Mouse (Mus musculus): ENCODE results near the gene Rbm20. TPM values are rescaled to one million over a fixed set of nuclear protein-coding genes. Genes with fewer than 3 reads are reported as not detected.

Gene Rbm20
- total RNA-seq, 1 experiment, result 2.5 TPM

GRCm38 (mm10) chr19:53712297-53713025 is 35.4 kb downstream of the Rbm20 start:
- TF ChIP-seq ZNF384 (IDR thresholded peaks at IDR 0.05; ENCODE audit: low read depth, low read length) (no peak), ZC3H11A (IDR thresholded peaks at IDR 0.05; ENCODE audit: borderline replicate concordance, low read depth, low read length) (no peak), CHD2 (IDR thresholded peaks at IDR 0.05; ENCODE audit: low read depth, low read length) (no peak), MAFK (IDR thresholded peaks at IDR 0.05; ENCODE audit: insufficient read depth, low read depth, low read length) (no peak), HCFC1 (IDR thresholded peaks at IDR 0.05; ENCODE audit: borderline replicate concordance, insufficient read depth, low read length) (no peak)
- in situ Hi-C loops (cut with MboI; ENCODE audit: low sequenced_read_pairs in 2 of 2, unreplicated experiment in 2 of 2), result no loop called here
- Histone ChIP-seq H3K36me3 (ENCODE audit: control insufficient read depth, insufficient read depth, low read length, poor library complexity, severe bottlenecking) (no peaks in the 10 kb centered on the region), H3K27ac (ENCODE audit: insufficient read depth, low read depth, low read length, poor library complexity, severe bottlenecking) (no peak overlapping the region), H3K4me1 (ENCODE audit: control insufficient read depth in 2 of 2, insufficient read depth in 2 of 2, low read length in 2 of 2, poor library complexity in 1 of 2) (peaks cover 0 to 13% of the 10 kb centered on the region in 2 experiments; a peak in 3 of 4 replicates), H3K9ac (ENCODE audit: insufficient read depth, low read depth, low read length, poor library complexity, severe bottlenecking) (no peak overlapping the region), H3K4me3 (ENCODE audit: insufficient read depth in 1 of 2, low read depth in 1 of 2, low read length in 2 of 2, poor library complexity in 1 of 2, severe bottlenecking in 1 of 2) (no peak overlapping the region), H3K9me3 (ENCODE audit: control insufficient read depth, insufficient read depth, low read depth, low read length) (no peaks in the 10 kb centered on the region)
- DNase-seq (ENCODE audit: low read depth, low spot score), result no peak

GRCm38 (mm10) chr19:53713364-53713763 is 36.3 kb downstream of the Rbm20 start:
- no peak overlapping the region for H3K27ac ChIP-seq (ENCODE audit: insufficient read depth, low read depth, low read length, poor library complexity, severe bottlenecking)
- no peak overlapping the region for H3K9ac ChIP-seq (ENCODE audit: insufficient read depth, low read depth, low read length, poor library complexity, severe bottlenecking)
- DNase-seq (ENCODE audit: low read depth, low spot score), result no peak
- no peaks in the 10 kb centered on the region for H3K9me3 ChIP-seq (ENCODE audit: control insufficient read depth, insufficient read depth, low read depth, low read length)
- in situ Hi-C loops (cut with MboI; ENCODE audit: low sequenced_read_pairs in 2 of 2, unreplicated experiment in 2 of 2), result no loop called here
- peaks cover 0 to 13% of the 10 kb centered on the region in 2 experiments; a peak in 3 of 4 replicates for H3K4me1 ChIP-seq (ENCODE audit: control insufficient read depth in 2 of 2, insufficient read depth in 2 of 2, low read length in 2 of 2, poor library complexity in 1 of 2)
- TF ChIP-seq ZC3H11A (IDR thresholded peaks at IDR 0.05; ENCODE audit: borderline replicate concordance, low read depth, low read length) (no peak), CHD2 (IDR thresholded peaks at IDR 0.05; ENCODE audit: low read depth, low read length) (no peak), ZNF384 (IDR thresholded peaks at IDR 0.05; ENCODE audit: low read depth, low read length) (no peak), MAFK (IDR thresholded peaks at IDR 0.05; ENCODE audit: insufficient read depth, low read depth, low read length) (no peak), HCFC1 (IDR thresholded peaks at IDR 0.05; ENCODE audit: borderline replicate concordance, insufficient read depth, low read length) (no peak)
- no peak overlapping the region for H3K4me3 ChIP-seq (ENCODE audit: insufficient read depth in 1 of 2, low read depth in 1 of 2, low read length in 2 of 2, poor library complexity in 1 of 2, severe bottlenecking in 1 of 2)
- H3K36me3 ChIP-seq (ENCODE audit: control insufficient read depth, insufficient read depth, low read length, poor library complexity, severe bottlenecking), result no peaks in the 10 kb centered on the region

GRCm38 (mm10) chr19:53716469-53716868 is 39.4 kb downstream of the Rbm20 start:
- Histone ChIP-seq H3K9me3 (ENCODE audit: control insufficient read depth, insufficient read depth, low read depth, low read length) (no peaks in the 10 kb centered on the region), H3K4me1 (ENCODE audit: control insufficient read depth in 2 of 2, insufficient read depth in 2 of 2, low read length in 2 of 2, poor library complexity in 1 of 2) (peaks cover 0 to 6% of the 10 kb centered on the region in 2 experiments; a peak in 2 of 4 replicates), H3K9ac (ENCODE audit: insufficient read depth, low read depth, low read length, poor library complexity, severe bottlenecking) (no peak overlapping the region), H3K36me3 (ENCODE audit: control insufficient read depth, insufficient read depth, low read length, poor library complexity, severe bottlenecking) (no peaks in the 10 kb centered on the region), H3K27ac (ENCODE audit: insufficient read depth, low read depth, low read length, poor library complexity, severe bottlenecking) (no peak overlapping the region), H3K4me3 (ENCODE audit: insufficient read depth in 1 of 2, low read depth in 1 of 2, low read length in 2 of 2, poor library complexity in 1 of 2, severe bottlenecking in 1 of 2) (no peak overlapping the region)
- DNase-seq (ENCODE audit: low read depth, low spot score), result no peak
- in situ Hi-C loops (cut with MboI; ENCODE audit: low sequenced_read_pairs in 2 of 2, unreplicated experiment in 2 of 2), result no loop called here
- no peak for TF ChIP-seq MAFK (IDR thresholded peaks at IDR 0.05; ENCODE audit: insufficient read depth, low read depth, low read length)
- no peak for TF ChIP-seq ZC3H11A (IDR thresholded peaks at IDR 0.05; ENCODE audit: borderline replicate concordance, low read depth, low read length)
- TF ChIP-seq ZNF384 (IDR thresholded peaks at IDR 0.05; ENCODE audit: low read depth, low read length), result no peak
- no peak for TF ChIP-seq HCFC1 (IDR thresholded peaks at IDR 0.05; ENCODE audit: borderline replicate concordance, insufficient read depth, low read length)
- no peak for TF ChIP-seq CHD2 (IDR thresholded peaks at IDR 0.05; ENCODE audit: low read depth, low read length)

GRCm38 (mm10) chr19:53717364-53717763 is 40.3 kb downstream of the Rbm20 start:
- H3K36me3 ChIP-seq (ENCODE audit: control insufficient read depth, insufficient read depth, low read length, poor library complexity, severe bottlenecking), result no peaks in the 10 kb centered on the region
- H3K4me3 ChIP-seq (ENCODE audit: insufficient read depth in 1 of 2, low read depth in 1 of 2, low read length in 2 of 2, poor library complexity in 1 of 2, severe bottlenecking in 1 of 2), result no peak overlapping the region
- no peak overlapping the region for H3K9ac ChIP-seq (ENCODE audit: insufficient read depth, low read depth, low read length, poor library complexity, severe bottlenecking)
- H3K27ac ChIP-seq (ENCODE audit: insufficient read depth, low read depth, low read length, poor library complexity, severe bottlenecking), result no peak overlapping the region
- H3K4me1 ChIP-seq (ENCODE audit: control insufficient read depth in 2 of 2, insufficient read depth in 2 of 2, low read length in 2 of 2, poor library complexity in 1 of 2), result peaks cover 0 to 2% of the 10 kb centered on the region in 2 experiments; a peak in 1 of 4 replicates
- H3K9me3 ChIP-seq (ENCODE audit: control insufficient read depth, insufficient read depth, low read depth, low read length), result no peaks in the 10 kb centered on the region
- in situ Hi-C loops (cut with MboI; ENCODE audit: low sequenced_read_pairs in 2 of 2, unreplicated experiment in 2 of 2), result no loop called here
- DNase-seq (ENCODE audit: low read depth, low spot score), result no peak
- TF ChIP-seq MAFK (IDR thresholded peaks at IDR 0.05; ENCODE audit: insufficient read depth, low read depth, low read length) (no peak), ZNF384 (IDR thresholded peaks at IDR 0.05; ENCODE audit: low read depth, low read length) (no peak), CHD2 (IDR thresholded peaks at IDR 0.05; ENCODE audit: low read depth, low read length) (no peak), HCFC1 (IDR thresholded peaks at IDR 0.05; ENCODE audit: borderline replicate concordance, insufficient read depth, low read length) (no peak), ZC3H11A (IDR thresholded peaks at IDR 0.05; ENCODE audit: borderline replicate concordance, low read depth, low read length) (no peak)
